Mouse (Mus musculus): ENCODE measurements around the gene Vrk2.

The Vrk2 gene

GRCm38 (mm10) chr11:26551551-26551950 is 42.2 kb downstream of the Vrk2 start:
- no peak for DNase-seq (ENCODE audit: low spot score in 2 of 2)

DNA sequence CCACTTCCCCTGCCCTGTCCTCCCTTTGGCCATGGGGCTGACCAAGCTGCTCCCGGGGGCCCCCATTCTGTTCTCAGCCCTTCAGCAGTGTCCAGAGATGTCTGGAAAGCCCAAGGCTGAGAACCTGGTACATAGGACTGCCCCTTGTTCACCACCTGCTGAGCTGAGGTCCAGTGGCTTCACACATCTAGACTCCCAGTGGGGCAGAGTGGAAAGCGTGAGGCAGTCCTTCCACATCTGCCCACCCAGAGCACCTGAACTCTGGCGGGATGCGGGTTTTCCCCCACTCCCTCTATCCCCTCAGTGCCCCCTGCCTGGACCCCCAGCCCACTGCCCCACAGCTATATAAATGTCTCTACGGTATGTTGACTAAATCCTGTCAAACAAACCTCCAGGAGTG is 56.0 kb downstream of the Vrk2 start:
- no peak for DNase-seq (ENCODE audit: low spot score in 2 of 2)

- no peak for DNase-seq (ENCODE audit: low spot score in 2 of 2)
Observed at GRCm38 (mm10) chr11:26533828-26534119, 60.0 kb downstream of the Vrk2 start.

GRCm38 (mm10) chr11:26532994-26533827 is 60.6 kb downstream of the Vrk2 start:
- DNase-seq (ENCODE audit: low spot score in 2 of 2), result no peak

- DNase-seq (ENCODE audit: low spot score in 2 of 2), result no peak
Observed at GRCm38 (mm10) chr11:26526861-26527260, 66.9 kb downstream of the Vrk2 start.

DNA sequence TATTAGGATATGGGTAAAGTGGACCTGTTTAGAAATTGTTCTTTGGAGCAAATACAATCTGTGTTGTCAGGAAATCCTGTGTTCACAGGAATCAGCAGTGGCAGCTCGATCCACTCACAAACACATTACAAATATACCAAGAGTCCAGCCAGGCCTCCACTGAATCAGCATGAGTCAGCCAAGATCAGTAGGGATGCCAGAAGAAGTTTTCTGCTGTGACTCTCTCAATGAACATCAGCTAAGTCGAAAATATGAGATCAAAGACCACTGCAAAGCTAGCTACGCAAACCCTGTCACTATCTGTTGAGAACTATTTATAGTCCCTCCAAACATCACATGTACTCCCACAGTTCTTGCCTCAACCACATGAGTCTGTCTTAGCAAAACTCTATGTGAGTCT is 74.8 kb downstream of the Vrk2 start:
- DNase-seq (ENCODE audit: low spot score in 2 of 2), result no peak

GRCm38 (mm10) chr11:26516086-26516485 is 77.7 kb downstream of the Vrk2 start:
- no peak for DNase-seq (ENCODE audit: low spot score in 2 of 2)

- no peak for DNase-seq (ENCODE audit: low spot score in 2 of 2)
Observed at GRCm38 (mm10) chr11:26513683-26514082, 80.1 kb downstream of the Vrk2 start.

GRCm38 (mm10) chr11:26495951-26496350 is 97.8 kb downstream of the Vrk2 start:
- DNase-seq (ENCODE audit: low spot score in 2 of 2), result no peak

DNA sequence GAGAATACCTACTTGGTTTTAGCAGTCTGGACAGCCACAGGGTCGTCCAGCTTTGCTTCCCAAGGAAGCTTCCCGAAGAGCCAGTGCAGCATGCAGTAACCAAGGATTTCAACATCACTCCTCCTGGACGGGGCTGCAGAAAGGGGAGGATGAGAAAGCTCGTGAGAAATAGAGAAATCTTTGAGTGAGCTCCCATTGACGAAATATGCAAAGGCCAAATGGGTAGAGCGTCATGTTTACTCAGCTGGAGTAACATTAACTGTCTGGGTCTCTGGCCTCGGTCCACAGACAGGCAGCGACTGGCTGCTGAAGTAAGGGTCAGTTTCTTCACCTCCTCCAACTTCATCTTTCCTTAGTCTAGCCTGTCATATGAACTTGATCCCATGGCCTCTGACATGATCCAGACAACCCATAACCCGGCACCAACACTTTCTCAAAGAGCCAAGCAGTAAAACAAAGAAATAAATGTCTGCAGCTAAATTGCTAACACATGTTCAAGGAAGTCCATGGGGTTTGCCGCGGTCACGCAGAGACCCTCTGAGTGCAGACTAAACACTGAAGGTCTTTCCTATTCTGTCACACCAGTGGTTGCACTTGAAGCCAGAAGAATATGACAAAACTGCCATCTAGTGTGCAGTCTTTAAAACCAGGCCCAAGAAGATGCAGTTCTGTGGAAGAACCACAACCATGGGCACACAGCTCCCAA is 103.9 kb downstream of the Vrk2 start:
- peak; percentile 11 to 20 for DNase-seq (ENCODE audit: low spot score in 2 of 2)

- DNase-seq (ENCODE audit: low spot score in 2 of 2), result no peak
Observed at GRCm38 (mm10) chr11:26481691-26482242, 112.0 kb downstream of the Vrk2 start.

DNA sequence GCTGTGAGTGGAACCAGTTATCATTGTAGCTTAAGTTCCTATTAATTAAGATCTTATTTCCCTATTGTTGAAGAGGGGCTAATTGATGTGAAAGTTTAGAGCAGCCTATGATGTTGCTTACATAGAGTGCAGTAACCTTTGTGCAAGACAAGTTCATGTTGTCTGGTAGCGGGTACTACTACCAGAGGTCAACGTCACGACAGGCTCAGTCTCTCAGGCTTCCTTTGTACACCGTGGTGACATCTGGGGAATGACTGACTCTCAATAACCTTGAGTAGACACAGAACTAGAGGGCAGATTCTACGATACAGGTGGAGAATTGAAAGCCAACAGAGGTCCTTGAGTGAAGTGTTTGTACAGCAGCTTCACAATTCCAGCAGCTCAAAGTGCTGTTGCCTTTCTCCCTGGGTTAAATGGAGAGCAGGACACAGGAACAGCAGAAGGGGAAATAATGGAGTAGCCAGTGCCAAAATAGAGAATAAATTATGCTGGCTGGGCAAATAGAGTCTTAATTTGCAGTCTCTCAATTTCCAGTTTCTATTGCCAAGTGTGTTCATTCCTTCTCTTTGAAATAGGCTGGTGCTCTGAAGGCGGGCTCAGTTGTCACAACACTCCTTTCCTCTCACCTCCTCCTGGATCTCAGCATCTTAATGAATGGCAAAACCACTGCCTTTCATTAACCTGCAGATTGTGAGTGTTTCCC is 116.6 kb downstream of the Vrk2 start:
- no peak for DNase-seq (ENCODE audit: low spot score in 2 of 2)

GRCm38 (mm10) chr11:26454081-26454480 is 139.7 kb downstream of the Vrk2 start:
- DNase-seq (ENCODE audit: low spot score in 2 of 2), result no peak

DNA sequence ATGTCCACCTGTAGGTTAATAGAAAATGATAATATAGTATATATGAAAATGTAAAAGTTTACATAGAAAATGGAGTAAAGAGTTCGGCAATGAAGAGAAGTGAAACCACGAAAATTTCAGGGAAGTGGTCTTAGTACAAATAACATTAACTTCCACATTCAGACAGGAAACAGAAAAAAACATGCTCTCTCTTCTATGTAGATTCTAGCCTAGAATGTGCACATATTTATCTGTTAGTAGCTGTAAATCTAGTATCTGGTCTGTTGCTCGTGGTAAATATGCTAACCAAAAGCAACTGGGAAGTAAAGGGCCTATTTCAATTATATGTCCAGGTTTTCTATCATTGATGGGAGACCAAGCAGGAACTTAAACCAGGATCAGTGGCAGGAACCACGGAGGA is 141.1 kb downstream of the Vrk2 start:
- no peak for DNase-seq (ENCODE audit: low spot score in 2 of 2)

DNA sequence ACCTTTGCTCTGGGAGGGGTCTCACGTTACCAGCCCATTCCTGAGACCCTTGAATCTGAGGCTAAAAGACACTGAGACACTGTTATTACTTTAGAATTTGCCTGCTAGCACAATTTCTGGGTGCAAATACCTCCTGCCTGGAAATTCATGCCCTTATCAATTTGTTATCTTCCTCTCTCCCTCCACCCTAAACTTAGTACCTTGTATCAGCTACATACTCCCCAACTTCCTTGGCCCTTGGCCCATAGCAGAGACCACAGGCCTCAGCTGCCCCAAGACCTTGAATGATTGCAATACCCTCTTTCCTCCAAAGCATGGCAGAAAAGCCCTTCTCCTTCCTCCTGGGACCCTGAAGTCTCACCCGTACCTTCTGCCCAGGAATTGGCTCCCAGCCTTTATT is 142.6 kb downstream of the Vrk2 start:
- no peak for DNase-seq (ENCODE audit: low spot score in 2 of 2)

GRCm38 (mm10) chr11:26450636-26451035 is 143.2 kb downstream of the Vrk2 start:
- DNase-seq (ENCODE audit: low spot score in 2 of 2), result no peak

DNA sequence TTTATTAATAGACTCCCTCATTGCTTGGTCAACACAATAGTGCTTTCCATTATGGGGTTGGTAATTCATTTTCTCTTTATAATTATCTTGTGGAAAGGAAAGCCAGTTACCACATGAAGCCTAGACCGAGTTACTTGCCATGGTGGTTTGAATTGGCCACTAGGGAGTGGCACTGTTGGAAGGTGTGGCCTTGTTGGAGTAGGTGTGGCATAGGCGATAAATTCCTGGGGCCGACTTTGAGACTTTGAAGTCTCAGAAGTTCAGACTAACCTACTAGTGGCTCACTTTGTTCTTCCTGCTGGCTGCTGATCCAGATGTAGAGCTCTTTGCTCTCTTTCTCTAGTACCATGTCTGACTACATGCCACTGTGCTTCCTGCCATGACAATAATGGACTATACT is 144.0 kb downstream of the Vrk2 start:
- DNase-seq (ENCODE audit: low spot score in 2 of 2), result no peak

- DNase-seq (ENCODE audit: low spot score in 2 of 2), result no peak
Observed at GRCm38 (mm10) chr11:26444374-26444773, 149.4 kb downstream of the Vrk2 start.

- DNase-seq (ENCODE audit: low spot score in 2 of 2), result no peak
Observed at GRCm38 (mm10) chr11:26441121-26441520, 152.7 kb downstream of the Vrk2 start.

GRCm38 (mm10) chr11:26437818-26438217 is 156.0 kb downstream of the Vrk2 start:
- peak; percentile 5 to 7 for DNase-seq (ENCODE audit: low spot score in 2 of 2)

DNA sequence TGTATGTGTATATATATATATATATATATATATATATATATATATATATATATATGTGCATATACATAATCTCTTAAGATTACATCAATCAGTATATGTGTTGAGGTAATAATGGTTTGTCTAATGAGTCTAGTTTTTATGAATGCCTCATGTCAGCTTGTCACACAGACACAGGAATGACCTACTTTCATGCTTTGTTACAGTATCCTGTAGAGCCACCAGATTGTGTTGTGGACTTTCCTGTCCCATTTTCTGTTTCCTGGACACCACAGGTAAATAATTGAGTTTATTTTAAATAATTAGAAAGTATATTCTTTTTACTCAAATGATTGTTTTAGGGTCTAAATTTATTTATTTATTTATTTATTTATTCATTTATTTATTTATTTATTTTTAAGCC is 159.6 kb downstream of the Vrk2 start:
- no peak for DNase-seq (ENCODE audit: low spot score in 2 of 2)

DNA sequence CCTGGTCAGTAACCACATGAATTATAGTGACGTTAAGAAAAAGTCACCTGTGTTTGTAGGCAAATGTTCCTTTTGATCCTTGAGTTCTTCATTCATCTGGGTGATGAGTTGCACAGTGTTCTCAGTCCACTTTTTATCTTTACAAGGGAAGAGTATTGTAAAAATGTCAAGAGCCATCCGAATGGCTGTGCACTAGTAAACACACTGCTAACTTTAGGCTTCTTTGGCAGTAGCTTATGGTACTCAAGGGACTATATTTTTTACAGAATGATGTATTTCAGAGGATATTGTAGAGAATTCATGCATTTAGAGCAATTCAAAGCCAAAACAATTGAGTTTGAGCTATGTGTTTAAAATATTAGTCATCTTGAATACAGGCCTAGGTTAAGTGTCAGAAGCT is 172.3 kb downstream of the Vrk2 start:
- DNase-seq (ENCODE audit: low spot score in 2 of 2), result no peak
